Mouse (Mus musculus) heart, embryonic 11.5 days (tissue): ENCODE data around the gene Mapkapk2. TPM values are rescaled to one million over a fixed set of nuclear protein-coding genes. Genes with fewer than 3 reads are reported as not detected.

Experiments used
- ATAC-seq: fragments of 200-750 bp; cut with Nextera tagmentation; replicated peaks from 2 replicates; pipeline ENCODE4 v1.8.0; 2017; ENCODE audit warnings: moderate library complexity; ENCODE audit not compliant: insufficient number of reproducible peaks, low FRiP score, low TSS enrichment
- H3K27ac ChIP-seq: fragments of 300-500 bp; sonication (generic); 2 replicates; pipeline ENCODE4 v1.5.1; 2014; ENCODE audit warnings: mild to moderate bottlenecking, low read depth, low read length
- H3K27me3 ChIP-seq: fragments of 300-500 bp; sonication (generic); 2 replicates; pipeline ENCODE4 v1.6.1; 2014; ENCODE audit warnings: mild to moderate bottlenecking, low read length, mixed read lengths; ENCODE audit not compliant: control insufficient read depth, insufficient read depth
- H3K36me3 ChIP-seq: fragments of 300-500 bp; sonication (generic); 2 replicates; pipeline ENCODE4 v1.6.1; 2014; ENCODE audit warnings: mild to moderate bottlenecking, low read length, moderate library complexity, mixed read lengths; ENCODE audit not compliant: control insufficient read depth, insufficient read depth
- H3K4me1 ChIP-seq: fragments of 300-500 bp; sonication (generic); 2 replicates; pipeline ENCODE4 v1.6.1; 2014; ENCODE audit warnings: low read length; ENCODE audit not compliant: control insufficient read depth, insufficient read depth
- H3K4me2 ChIP-seq: fragments of 300-500 bp; sonication (generic); 2 replicates; pipeline ENCODE4 v1.6.1; 2014; ENCODE audit warnings: mild to moderate bottlenecking, moderate library complexity
- H3K4me3 ChIP-seq: fragments of 300-500 bp; sonication (generic); 2 replicates; pipeline ENCODE4 v1.5.1; 2014; ENCODE audit warnings: low read depth, low read length
- H3K9ac ChIP-seq: fragments of 300-500 bp; sonication (generic); 2 replicates; pipeline ENCODE4 v1.6.1; 2014; ENCODE audit warnings: mild to moderate bottlenecking, low read depth, low read length, moderate library complexity
- H3K9me3 ChIP-seq: fragments of 300-500 bp; sonication (generic); replicated peaks from 2 replicates; pipeline ENCODE4 v1.6.1; 2016; ENCODE audit warnings: low read length; ENCODE audit not compliant: control insufficient read depth
- WGBS: fragments of 180-500 bp; shearing (Covaris S2); extraction: QIAGEN DNeasy Blood & Tissue Kit; methylation state at CpG from one replicate; pipeline ENCODE4 v1.1.7; 2014; ENCODE audit not compliant: insufficient replicate concordance; 5-methylcytosine and 5-hydroxymethylcytosine counted together
- polyA plus RNA-seq: library from polyadenylated mRNA; unstranded; fragments of >200 nt; fragmentation: Nextera tagmentation; extraction: Ambion mirVana; gene quantifications from 2 replicates; pipeline ENCODE4 v1.2.1, GENCODE M21; 2014

Mapkapk2 gene
- polyA plus RNA-seq, 1 experiment from 2014 or later = 57.6 TPM

DNA sequence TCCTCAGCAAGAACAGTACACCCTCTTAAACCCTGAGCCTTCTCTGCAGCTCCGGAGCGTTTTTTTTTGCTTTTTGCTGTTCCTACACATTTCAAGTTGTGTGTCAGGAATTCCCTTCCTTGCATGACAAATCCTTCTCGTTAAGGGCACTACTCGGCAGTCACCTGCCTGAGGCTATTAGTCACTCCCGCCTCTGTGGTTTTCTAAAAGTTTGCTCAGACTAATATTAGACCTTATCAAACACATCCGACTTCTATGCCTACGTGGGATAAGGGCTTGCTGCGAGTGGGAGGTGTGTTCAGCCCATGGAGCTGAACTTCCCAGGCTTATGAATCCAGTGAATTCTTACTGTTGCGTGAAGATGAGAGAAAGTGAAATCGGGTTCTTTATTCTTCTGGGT is 20.9 kb upstream of the Mapkapk2 start:
- Histone ChIP-seq H3K9me3 (no peaks in the 10 kb centered on the region), H3K27me3 (no peaks in the 10 kb centered on the region), H3K4me1 (peaks cover 20% of the 10 kb centered on the region), H3K27ac (no peak overlapping the region), H3K4me3 (no peak overlapping the region), H3K9ac (no peak overlapping the region), H3K36me3 (no peaks in the 10 kb centered on the region), H3K4me2 (no peak overlapping the region)
- WGBS = 49% methylated on average over 10 of the region's 10 CpGs
- ATAC-seq = no peak

DNA sequence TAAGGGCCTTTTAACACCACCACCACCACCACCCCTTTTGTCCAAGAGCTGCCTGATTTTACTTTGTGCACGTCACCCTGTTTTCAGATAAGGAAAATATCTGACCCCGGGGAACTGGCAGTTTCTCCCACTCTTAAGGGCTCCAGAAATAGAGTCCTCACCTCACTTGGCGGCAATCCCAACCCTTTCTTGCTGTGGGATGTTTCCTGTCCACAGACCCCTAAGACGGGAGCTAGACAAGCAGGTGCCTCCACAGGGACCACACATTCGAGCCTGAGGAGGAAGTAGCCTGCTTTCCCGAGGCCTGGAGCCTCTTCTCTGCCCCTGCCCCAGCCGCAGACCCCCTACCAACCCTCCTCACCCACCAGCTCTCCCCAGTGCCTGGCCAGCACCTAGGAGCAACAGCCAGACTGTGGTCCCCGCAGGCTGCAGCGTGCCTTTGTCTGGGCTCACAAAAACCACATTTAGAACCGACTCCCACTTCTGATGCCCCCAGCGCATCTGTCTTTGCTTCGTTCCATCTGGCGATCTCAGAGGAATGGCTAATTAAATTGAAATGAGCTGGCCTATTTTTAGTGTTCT is 18.9 kb upstream of the Mapkapk2 start:
- Histone ChIP-seq H3K27ac (peak overlapping the region; percentile 95), H3K36me3 (no peaks in the 10 kb centered on the region), H3K9ac (peak overlapping the region; percentile 39), H3K27me3 (no peaks in the 10 kb centered on the region), H3K9me3 (no peaks in the 10 kb centered on the region), H3K4me1 (peaks cover 26% of the 10 kb centered on the region), H3K4me3 (no peak overlapping the region), H3K4me2 (peak overlapping the region; percentile 34)
- ATAC-seq = peak; percentile 46; the same call in 1 of the 2 replicates
- 35% methylated on average over 13 of the region's 13 CpGs for WGBS

DNA sequence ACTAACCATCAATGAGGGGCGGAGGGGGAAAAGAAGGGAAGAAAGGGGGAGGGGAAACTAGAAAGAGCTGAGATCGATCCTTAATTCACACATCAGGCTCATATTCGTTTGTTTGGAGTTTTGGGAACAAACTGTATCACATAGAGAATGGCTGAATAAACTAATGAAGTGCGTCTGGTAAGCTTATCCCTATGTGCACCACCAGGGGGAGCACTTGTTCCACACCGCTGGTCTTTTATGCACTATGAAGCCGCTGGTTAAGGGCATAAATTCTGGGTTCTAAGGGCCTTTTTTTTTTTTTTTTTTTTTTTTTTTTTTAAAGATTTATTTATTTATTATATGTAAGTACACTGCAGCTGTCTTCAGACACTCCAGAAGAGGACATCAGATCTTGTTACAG is 18.3 kb upstream of the Mapkapk2 start:
- Histone ChIP-seq H3K4me3 (no peak overlapping the region), H3K4me1 (peaks cover 26% of the 10 kb centered on the region), H3K4me2 (no peak overlapping the region), H3K27me3 (no peaks in the 10 kb centered on the region), H3K9me3 (no peaks in the 10 kb centered on the region), H3K36me3 (no peaks in the 10 kb centered on the region), H3K27ac (no peak overlapping the region; the same call in 1 of the 2 replicates), H3K9ac (no peak overlapping the region)
- WGBS = 13% methylated on average over 6 of the region's 6 CpGs
- no peak for ATAC-seq

DNA sequence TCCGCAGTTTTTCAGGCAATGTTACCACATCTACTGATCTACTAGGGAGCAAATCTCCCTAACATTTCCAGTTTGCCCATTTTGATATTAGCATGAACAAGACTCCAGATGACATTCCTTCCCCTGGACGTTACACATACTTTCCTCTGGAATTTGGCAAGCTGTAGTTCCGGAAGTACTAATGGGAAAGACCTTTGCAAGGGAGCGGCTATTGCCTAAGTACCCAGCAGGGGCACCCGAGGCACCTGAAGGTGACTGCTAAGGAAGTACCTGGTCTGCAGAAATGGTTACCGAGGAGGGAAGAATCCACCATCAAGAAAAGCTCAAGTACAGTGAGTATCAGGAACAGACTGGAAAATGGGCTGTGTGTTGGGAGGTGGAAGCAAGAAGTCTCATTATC is 14.9 kb upstream of the Mapkapk2 start:
- ATAC-seq = no peak
- no peak overlapping the region for H3K4me3 ChIP-seq
- H3K27me3 ChIP-seq = no peaks in the 10 kb centered on the region
- H3K4me1 ChIP-seq = peaks cover 35% of the 10 kb centered on the region
- H3K9ac ChIP-seq = no peak overlapping the region
- H3K4me2 ChIP-seq = peak overlapping the region; percentile 12
- no peaks in the 10 kb centered on the region for H3K36me3 ChIP-seq
- no peaks in the 10 kb centered on the region for H3K9me3 ChIP-seq
- no peak overlapping the region for H3K27ac ChIP-seq
- WGBS = 26% methylated on average over 6 of the region's 6 CpGs

DNA sequence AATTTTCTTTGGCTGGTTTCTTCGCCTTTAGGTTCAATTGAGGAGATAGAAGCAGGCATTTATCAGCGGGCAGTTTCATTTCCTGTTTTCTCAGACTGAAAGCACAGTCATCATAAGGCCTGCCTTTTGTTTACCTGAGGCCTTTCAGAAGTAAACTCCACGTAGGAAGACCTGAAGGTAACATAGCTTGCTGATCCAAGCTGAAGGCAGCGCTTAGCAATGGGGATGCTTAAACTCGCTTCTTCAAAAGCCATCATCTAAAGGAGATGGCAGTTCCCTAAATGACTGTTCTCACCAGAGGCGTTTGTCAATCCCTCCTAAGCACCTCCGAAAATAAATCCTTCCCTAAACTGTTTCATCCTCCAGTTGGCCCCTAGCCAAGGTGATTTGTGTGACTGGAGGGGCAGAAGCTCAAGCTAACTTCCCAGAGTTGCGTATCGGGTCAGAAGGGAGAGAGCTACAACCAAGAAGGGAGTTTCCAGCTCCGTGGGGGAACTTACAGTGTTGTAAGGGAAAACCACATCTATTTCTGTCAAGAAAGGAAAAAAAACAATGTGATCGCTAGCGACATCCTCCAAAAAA is 13.0 kb upstream of the Mapkapk2 start:
- H3K4me1 ChIP-seq = peaks cover 29% of the 10 kb centered on the region
- H3K4me2 ChIP-seq = no peak overlapping the region
- H3K9ac ChIP-seq = no peak overlapping the region
- no peak for ATAC-seq
- no peaks in the 10 kb centered on the region for H3K9me3 ChIP-seq
- H3K27me3 ChIP-seq = no peaks in the 10 kb centered on the region
- H3K36me3 ChIP-seq = no peaks in the 10 kb centered on the region
- WGBS = 58% methylated on average over 12 of the region's 12 CpGs
- no peak overlapping the region for H3K4me3 ChIP-seq
- no peak overlapping the region for H3K27ac ChIP-seq

DNA sequence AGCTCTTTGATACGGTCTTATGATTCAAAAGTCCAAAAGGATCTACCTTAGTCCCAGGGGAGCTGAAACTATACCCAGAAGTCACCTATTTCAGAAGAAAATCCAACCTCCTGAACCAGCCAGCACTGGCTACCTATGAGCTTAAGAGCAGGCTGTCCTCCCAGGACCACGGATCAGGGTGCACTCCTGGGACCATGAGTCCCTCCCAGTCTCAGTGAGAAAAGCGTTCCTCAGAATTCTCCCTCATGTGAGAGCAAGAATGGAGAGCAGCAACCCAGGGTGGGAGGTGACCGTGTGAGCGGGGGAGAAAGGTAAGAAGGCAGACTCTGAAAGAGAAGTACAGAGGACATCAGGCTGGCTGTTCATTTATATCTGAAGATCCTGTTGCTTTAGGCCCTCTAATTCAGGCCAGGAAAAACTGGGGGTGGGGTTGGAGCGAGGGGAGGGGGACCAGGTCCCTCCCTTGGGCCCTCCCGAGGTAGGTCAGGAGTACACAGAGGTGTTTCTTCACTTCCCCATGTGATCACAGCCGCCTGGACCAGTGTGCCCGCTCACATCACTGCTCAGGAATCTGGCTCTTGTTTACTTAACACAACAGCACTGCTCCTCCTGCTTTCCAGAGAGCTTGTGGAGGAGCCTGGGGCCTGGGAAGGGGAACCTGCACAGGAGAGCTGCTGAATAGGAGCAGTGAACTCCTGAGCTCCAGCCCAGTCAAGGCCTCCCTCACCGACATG is 10.1 kb upstream of the Mapkapk2 start:
- Histone ChIP-seq H3K36me3 (no peaks in the 10 kb centered on the region), H3K4me1 (peaks cover 31% of the 10 kb centered on the region), H3K9me3 (no peaks in the 10 kb centered on the region), H3K27ac (peak overlapping the region; percentile 38), H3K27me3 (no peaks in the 10 kb centered on the region), H3K4me3 (no peak overlapping the region), H3K9ac (peak overlapping the region; percentile 17; the same call in 1 of the 2 replicates), H3K4me2 (no peak overlapping the region)
- WGBS = 37% methylated on average over 10 of the region's 10 CpGs
- peak; percentile 60; the same call in 1 of the 2 replicates for ATAC-seq

DNA sequence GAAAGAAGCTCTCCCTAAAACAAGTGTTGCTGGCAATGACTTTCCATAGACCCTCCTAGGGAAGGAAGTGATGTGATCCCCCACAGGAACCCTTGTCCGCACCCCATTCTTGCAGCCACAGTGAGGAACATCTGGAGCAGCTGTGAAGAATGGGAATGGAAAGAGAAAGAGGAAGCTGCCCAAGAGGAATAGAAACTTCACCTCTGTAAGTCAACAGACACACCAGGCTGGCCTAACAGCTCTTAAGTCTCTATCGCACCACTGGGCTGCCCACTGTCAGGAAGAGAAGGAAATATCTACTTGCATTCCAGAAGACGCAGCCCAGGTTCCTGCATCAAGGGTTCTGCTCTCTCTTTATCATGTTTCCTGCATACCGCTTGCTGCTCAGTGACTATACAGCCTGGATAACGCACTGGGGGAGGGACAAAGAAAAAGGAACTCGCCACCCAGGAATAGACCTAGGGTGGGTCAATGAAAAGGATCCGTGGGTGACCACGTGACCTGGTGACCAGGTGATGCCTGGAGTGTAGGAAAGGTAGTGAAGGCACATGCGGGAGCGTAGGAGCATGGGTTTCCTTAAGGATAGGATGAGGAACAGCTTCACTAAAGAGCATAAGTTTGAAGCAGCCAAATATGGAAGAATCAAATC is 6.3 kb upstream of the Mapkapk2 start:
- H3K4me2 ChIP-seq = no peak overlapping the region
- no peak for ATAC-seq
- H3K9ac ChIP-seq = no peak overlapping the region
- H3K27me3 ChIP-seq = 0 out of 2 replicates have a peak, but pooled peaks cover 3% of the 10 kb centered on the region
- H3K36me3 ChIP-seq = no peaks in the 10 kb centered on the region
- WGBS = 46% methylated on average over 10 of the region's 10 CpGs
- no peak overlapping the region for H3K27ac ChIP-seq
- H3K4me1 ChIP-seq = peaks cover 17% of the 10 kb centered on the region
- H3K9me3 ChIP-seq = no peaks in the 10 kb centered on the region
- H3K4me3 ChIP-seq = no peak overlapping the region

DNA sequence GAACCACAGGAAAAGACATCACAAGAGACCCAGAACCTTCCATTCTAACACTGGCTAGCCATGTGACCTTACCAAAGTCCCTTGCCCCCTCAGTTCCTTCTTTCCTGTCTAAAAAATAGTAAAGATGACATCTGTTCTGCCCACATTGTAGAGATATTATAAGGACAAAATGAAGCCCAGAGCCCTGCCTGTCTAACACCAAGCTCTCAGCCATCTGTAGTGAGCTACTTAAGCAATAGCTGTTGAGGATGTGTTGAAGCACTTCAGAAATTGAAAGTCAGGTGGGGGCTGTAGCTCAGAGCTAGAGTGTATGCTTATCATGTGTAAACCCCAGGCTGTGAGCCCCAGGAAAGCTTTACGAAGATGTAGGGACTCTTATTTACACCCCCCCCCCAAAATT is 3.2 kb upstream of the Mapkapk2 start:
- Histone ChIP-seq H3K36me3 (no peaks in the 10 kb centered on the region), H3K27me3 (0 out of 2 replicates have a peak, but pooled peaks cover 3% of the 10 kb centered on the region), H3K27ac (no peak overlapping the region), H3K4me3 (no peak overlapping the region), H3K4me1 (peaks cover 13% of the 10 kb centered on the region), H3K4me2 (no peak overlapping the region), H3K9ac (no peak overlapping the region), H3K9me3 (no peaks in the 10 kb centered on the region)
- no peak for ATAC-seq
- WGBS = 63% methylated on average over 1 of the region's 1 CpGs
